Mouse (Mus musculus) G1E (cell line): ENCODE measurements around the gene Ralgps1.

ENCODE experiments used
- CTCF ChIP-seq: IDR thresholded peaks from 2 replicates; pipeline ENCODE4 v1.5.1; 2012; ENCODE audit warnings: low read depth, low read length, inconsistent platforms, mixed read lengths
- GATA1 ChIP-seq: IDR thresholded peaks from 2 replicates; pipeline ENCODE4 v1.6.1; 2012; ENCODE audit warnings: borderline replicate concordance, low read length, inconsistent platforms, mixed read lengths
- POLR2AphosphoS5 ChIP-seq: IDR thresholded peaks from 2 replicates; pipeline ENCODE4 v1.6.1; 2012; ENCODE audit warnings: low read depth, low read length, inconsistent platforms; ENCODE audit not compliant: insufficient replicate concordance

GRCm38 (mm10) chr2:33237581-33237980, 133.7 kb downstream of the Ralgps1 start:
- TF ChIP-seq CTCF (no peak), GATA1 (no peak), POLR2AphosphoS5 (no peak)
